Mouse (Mus musculus) cerebellum, postnatal 10 days (tissue): ENCODE measurements at regions not wholly inside any gene's neighbourhood (a gene's known extent, or its start where the extent isn't known, plus 50 kb on each side); places are given as distances from the start of the nearest gene placed in this dataset.

Experiments
- DNase-seq, 2 experiments: peaks; one replicate each; pipeline ENCODE4 v3.0.0; 2021; ENCODE audit warnings: mixed read lengths in 2 of 2

- no peak for DNase-seq
These were observed 212.6 kb downstream of the Samd5 start for GRCm38 (mm10) chr10:9462361-9462760.

- DNase-seq = peak; percentile 7 to 9
These were observed 215.9 kb downstream of the Samd5 start for GRCm38 (mm10) chr10:9459145-9459544.

DNA sequence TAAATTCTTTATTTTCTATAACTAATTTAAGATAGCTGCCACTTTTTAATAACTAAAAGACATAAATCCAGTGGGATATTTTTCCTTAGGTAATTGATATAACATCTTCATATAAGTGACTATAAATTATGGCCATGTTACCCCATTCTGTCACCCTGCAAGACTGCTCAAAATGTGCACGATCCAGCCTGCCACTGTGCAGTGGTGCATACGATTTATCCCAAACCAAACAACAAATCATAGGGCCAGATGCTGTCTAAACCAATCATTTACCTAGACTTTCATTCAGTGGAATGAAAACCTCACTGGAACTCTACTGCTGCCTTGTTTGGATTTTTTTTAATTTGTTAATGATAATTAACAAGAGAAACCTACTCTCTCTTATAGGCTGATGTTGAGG, 216.5 kb downstream of the Samd5 start:
- DNase-seq = no peak

DNA sequence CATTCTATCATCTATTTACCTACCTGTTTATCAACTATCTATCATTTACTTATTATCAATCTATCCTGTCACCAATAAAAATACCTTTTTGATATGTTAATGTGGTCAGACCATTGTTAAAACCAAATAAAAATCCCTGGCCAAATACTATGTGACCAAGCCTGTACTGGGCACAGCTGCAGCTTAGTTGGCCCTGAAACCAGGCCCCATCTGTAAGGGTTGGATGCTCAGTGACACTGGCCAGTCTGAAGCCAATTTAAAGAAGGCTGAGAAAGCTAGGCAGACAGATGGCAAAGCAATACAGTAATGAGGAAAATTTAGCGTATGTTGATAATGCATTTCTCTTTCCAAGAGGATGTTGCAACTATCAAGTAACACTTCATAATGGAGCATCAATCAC, 217.8 kb downstream of the Samd5 start:
- DNase-seq = peak; percentile 54 to 80

DNA sequence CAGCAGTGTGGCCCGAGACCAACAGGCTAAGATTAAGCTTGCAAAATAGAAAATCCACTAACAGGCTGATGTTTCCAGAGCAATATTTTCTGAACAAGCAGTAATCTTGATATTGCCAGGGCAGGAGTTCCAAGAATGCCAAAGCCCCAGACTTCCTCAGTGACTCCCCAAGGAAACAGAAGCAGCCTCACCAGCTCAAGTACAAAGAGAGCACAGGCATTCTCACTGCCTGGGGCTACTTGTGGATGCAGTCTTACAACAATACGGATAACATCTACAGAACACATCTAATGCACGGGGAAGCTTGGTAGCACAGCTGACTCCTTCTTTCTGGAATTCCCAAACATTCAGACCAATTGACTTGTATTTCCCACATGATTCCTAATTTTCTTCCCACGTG, 235.9 kb downstream of the Samd5 start:
- DNase-seq = no peak

GRCm38 (mm10) chr10:9438366-9438765, 236.6 kb downstream of the Samd5 start:
- DNase-seq = no peak

DNA sequence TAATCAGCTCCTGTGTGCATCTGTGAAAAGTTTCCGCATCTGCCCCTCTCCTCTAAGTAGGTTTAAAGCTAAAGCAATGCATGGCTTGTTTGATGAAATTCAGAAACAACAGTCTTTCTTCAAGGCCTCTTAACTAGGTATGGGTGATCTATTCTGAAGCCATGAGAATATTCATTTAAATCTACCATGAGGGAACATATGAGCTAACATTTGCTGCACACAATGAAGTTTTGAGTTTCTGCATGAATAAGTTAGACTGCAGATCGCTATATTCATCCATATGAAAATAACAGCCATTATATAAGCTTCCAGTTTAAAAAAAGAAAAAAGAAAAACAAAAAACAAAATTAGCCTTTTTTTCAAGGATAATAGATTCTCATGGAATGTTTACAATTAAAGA, 245.9 kb downstream of the Samd5 start:
- no peak for DNase-seq

- DNase-seq = peak; percentile 2 to 4
These were observed 254.3 kb downstream of the Samd5 start for GRCm38 (mm10) chr10:9420741-9421140.

DNA sequence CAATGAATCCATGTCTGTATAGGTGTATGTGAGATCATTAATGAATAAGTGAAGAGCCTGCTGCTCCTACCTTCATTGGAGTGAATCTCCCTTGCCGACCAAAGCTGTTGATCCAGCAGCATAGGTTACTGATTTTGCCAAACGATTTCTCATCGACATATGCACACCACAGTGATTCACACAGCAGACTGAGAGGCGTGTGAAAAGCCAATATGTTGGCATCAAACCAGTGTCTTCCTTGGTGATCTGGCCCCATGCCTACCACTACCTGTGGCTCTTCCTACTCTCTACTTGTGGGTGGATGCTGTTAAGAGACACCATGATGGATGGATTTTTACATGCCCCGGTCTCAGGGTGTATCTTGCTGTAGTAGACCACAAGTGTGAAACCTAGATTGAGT, 258.3 kb downstream of the Samd5 start:
- DNase-seq = peak; percentile 66 to 68

- no peak for DNase-seq
These were observed 268.9 kb downstream of the Samd5 start for GRCm38 (mm10) chr10:9406101-9406500.

DNA sequence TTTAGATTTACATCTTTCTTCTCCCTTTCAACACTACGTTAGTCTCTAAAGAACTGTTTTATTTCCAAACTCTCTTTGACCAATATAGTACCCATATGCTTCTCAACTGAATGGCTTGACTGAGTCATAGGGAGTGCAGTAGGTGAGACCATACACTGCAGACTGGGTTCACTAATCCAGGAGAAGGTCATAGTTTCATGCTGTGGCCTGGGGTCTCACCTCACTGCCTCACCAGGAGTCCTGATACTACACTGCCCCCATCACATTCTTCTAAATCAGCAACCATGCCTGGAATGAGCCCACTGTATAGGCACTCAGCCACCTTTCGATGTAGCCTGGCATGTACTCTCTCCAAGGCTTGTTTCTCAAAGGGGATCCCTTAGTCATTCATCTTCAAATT, 269.6 kb downstream of the Samd5 start:
- no peak for DNase-seq

DNA sequence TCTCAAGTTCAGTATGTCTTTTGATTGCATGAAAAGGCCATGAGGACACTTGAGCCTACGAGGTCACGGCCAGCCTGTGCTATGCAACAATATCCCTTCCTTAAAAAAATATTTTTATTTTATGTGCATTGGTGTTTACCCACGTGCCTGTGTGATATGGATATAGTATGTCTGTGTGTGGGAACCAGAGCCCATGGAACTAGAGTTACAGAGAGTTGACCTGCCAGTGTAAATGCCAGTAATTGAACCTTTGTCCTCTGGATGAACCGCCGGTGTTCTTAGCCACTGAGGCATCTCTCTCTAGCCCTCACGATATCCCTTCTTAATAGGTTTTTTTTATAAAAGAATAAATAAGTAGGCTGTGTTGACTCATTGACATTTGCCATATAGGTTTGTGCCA, 270.0 kb downstream of the Samd5 start:
- no peak for DNase-seq

GRCm38 (mm10) chr10:9400911-9401617, 273.9 kb downstream of the Samd5 start:
- DNase-seq = no peak

DNA sequence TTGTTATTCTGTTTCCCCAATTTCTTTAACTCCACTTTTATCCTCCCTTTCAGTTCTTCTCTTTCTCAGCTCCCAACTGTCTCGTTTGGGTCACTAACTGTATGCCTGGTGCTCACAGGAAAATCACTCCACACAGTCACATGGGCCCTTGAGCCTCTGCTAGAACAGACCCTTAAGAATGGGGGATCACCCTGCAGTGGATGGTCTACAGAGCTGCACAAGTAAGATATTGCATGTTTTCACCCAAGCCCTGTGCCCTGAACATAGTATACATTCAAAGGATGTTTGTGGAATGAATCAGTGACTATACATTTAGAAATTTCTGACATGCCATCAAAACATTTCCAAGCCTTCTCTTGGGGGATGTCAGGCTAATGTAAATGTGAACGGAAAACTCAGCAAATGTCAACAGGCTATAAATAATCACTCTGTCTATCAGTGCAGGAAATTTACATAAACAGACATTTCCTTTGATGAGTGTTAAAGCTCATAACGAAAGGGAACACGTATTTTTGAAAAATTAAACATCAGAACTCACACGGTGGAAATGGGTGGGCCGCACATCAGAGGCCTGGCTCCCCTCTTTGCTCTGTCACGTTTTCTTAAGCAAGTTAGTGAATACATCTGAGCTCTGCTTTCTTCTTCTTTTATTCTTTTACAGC, 297.4 kb downstream of the Samd5 start:
- DNase-seq = no peak

- DNase-seq = peak; percentile 72 to 81
These were observed 312.6 kb downstream of the Samd5 start for GRCm38 (mm10) chr10:9362306-9362865.

DNA sequence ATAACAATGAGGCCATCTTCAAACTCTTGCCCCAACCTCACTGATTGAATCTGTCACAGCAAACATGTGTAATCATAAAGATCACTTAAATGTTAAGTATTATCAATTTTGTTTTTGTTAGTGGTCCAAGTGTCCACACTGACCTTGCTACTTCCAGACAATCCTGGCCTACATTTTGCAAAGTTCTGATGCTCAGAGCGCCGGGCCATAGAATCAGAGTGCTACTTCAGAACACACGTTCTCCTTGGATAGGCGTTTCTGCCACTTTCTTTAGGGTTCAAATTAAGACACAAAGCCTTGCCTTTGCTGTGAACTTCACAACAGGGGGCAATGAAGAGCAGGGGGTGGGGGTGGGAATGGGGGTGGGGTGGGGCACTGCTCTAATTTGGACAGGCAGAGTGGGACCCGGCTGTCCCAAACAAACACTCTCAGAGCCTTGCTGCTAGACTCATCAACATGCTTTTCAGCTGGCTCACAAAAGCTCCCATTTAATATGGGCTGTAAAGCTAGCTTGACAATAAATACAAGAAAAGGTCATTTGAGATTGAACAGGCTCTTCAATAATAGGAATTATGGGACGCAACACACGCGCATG, 336.7 kb downstream of the Samd5 start:
- DNase-seq = no peak

- DNase-seq = peak; percentile 36 to 41
These were observed 340.7 kb downstream of the Samd5 start for GRCm38 (mm10) chr10:9334245-9334845.

DNA sequence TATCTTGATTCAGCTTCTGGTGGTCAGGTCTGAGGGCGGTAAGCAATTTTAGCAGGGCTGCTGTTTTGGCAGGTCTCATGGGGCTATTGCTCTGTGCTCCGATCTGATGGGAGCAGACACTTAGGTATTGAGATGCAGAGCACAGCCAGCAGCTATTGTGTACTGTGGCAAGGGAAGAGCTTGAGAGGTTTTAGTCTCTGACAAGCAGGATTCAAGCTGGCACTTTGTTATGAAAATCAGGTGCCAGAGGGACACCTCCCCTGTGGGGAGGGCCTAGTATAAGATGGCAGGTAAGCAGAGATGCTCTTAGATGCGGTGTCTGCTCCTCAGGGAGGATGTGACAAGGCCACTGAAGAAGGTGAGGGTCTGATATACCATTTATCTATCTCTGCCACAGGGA, 343.3 kb downstream of the Samd5 start:
- no peak for DNase-seq

DNA sequence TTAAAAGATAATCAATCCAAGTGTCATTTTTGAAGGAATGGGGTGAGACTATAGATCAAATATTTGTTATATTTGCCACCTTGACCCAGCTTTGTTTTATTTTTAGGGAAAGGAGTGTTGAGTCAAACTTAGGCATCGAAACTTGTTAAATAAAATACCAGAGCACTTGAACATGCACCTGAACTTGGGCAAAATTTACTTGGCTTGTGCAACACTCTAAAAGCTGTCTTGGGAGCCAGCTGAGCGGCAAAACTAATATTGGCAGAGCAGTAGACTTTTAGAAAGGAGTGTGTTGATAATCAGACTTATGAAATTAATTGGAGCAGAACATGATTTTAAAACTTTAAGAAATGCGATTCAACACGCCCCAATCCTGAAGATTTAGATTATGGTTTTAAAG, 346.7 kb downstream of the Samd5 start:
- no peak for DNase-seq

- DNase-seq = peak; percentile 87 to 88
These were observed 347.1 kb downstream of the Samd5 start for GRCm38 (mm10) chr10:9327881-9328280.

DNA sequence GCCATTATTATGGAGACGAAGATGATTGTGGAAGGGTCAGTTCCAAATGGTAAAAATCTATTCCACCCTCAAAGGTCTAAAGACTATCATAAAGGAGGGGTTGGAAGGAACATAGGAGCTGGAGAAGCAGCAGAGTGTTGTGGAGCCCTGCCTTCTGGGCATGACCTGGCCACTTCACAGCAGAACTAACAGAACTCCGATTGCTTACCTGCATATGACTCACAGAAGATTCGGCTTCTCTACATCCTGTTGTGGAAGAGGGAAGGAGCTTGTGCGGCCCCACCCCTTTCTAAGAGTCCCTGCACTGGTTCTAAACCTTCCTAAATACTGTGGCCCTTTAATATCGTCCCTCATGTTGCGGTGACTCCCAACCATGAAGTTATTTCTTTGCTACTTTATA, 362.7 kb downstream of the Samd5 start:
- no peak for DNase-seq

GRCm38 (mm10) chr10:9310346-9310745, 364.7 kb downstream of the Samd5 start:
- DNase-seq = peak; percentile 10 to 15

DNA sequence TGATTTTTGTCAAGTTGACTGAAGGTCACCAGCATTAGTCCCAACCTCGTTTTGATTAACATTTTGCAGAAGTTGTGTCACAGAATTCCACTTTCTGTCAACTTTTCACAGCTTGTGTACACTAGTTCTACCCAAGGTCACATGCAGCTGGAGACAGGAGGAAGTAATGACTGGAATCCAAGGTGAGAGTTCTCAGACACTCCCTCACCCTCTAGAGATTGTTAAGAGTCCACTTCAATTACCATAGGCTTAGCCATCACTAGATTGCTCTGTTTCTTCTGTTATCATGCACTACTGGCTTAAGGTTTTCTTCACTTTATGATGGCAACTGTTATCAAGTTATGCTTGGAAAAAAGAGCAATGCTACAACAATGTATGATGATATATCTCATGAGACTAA, 379.0 kb downstream of the Samd5 start:
- DNase-seq = no peak

DNA sequence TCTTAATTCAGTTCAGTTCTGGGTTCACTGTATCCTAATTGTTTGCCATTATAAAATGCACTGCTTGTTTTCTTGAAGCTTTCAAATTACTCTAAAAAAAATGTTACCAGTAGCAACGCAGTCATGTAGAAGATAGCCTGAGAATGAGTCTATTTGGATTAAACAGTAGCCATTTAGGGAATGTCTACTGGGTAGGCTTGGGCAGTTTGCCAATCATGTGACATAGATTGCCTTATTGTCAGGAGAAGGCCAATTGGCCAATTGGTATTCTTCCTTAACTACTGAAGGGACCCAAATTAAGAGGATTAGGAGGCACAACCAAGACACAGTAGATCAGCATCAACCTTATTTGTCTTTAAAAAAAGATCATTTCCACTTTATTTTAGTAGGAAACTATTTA, 379.7 kb downstream of the Samd5 start:
- peak; percentile 29 to 33 for DNase-seq
